In the genomic region with DNA sequence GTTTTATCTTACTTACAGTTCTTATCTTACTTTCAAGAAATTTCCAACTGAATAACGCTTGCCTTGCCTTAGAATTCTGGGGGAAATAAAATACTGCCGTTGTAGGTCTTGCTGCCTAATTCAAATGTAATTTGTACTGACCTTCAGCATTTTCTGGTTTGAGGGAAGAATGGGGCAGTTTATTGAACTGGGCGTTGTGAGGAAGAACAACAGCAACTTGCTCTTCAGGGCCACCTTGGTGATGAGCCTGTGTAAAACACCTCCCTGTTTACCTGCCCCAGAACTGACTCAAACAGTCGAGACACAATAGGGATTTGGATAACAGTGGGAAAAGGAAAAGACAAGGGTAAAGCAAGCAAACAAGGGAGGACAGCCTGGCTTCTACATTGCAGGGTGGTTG, we compare ENCODE assay signal across 16 mouse cellular contexts.
A peak's percentile ranks its signal among the peaks of the same experiment; 100 is the strongest.
DNase-seq lines count a peak whose midpoint lies in the region; ATAC-seq and TF ChIP-seq lines count a peak whose summit lies in the region.
"Had no signal": no experiment of that assay in that cellular context is flagged by ENCODE, and none has a peak within 500 bp of the region (broad histone marks: within the 10 kb centered on the region; RNA-seq: fewer than 3 reads in every experiment).

No protein-coding gene starts in this region.

- 53% methylated on average over 4 of the region's 4 CpGs for WGBS in heart, embryonic 16.5 days
- 33% methylated on average over 4 of the region's 4 CpGs for WGBS in intestine, postnatal 0 days
- 78% methylated on average over 4 of the region's 4 CpGs for WGBS in hindbrain, embryonic 14.5 days

- no peaks in the 10 kb centered on the region for H3K79me3 ChIP-seq in C2C12 (ENCODE audit: low read depth)

- in situ Hi-C loops in ES-E14 (cut with MboI; ENCODE audit: low sequenced_read_pairs in 2 of 2, unreplicated experiment in 2 of 2), result no loop called here

- H3K9ac ChIP-seq in heart, embryonic 16.5 days (ENCODE audit: low read length), result no peak overlapping the region
- peak overlapping the region; percentile 1; the same call in 1 of the 2 replicates for H3K9ac ChIP-seq in ES-E14 (ENCODE audit: insufficient read depth, low read depth, low read length, poor library complexity, severe bottlenecking)
- H3K9ac ChIP-seq in intestine, postnatal 0 days (ENCODE audit: low read depth, low read length), result peak overlapping the region; percentile 7; the same call in 1 of the 2 replicates
- H3K9ac ChIP-seq in hindbrain, embryonic 14.5 days, result no peak overlapping the region
- H3K9ac ChIP-seq: limb, embryonic 12.5 days had no signal

- H3K4me2 ChIP-seq in heart, embryonic 16.5 days (ENCODE audit: low read depth, low read length), result peak overlapping the region; percentile 28
- peak overlapping the region; percentile 61 for H3K4me2 ChIP-seq in intestine, postnatal 0 days (replicated peaks; ENCODE audit: low read depth)
- H3K4me2 ChIP-seq in hindbrain, embryonic 14.5 days (replicated peaks), result no peak overlapping the region
- H3K4me2 ChIP-seq: limb, embryonic 12.5 days; midbrain, embryonic 11.5 days had no signal

- peak overlapping the region; percentile 4 for H3ac ChIP-seq in C2C12 (ENCODE audit: control insufficient read depth, insufficient read length, low read depth)

- no peak for DNase-seq in heart, postnatal 25 days (ENCODE audit: low spot score)
- DNase-seq in ES-E14 (ENCODE audit: low read depth, low spot score), result no peak
- no peak for DNase-seq in cerebellum, adult 9-11 months
- no peak for DNase-seq in hindbrain, embryonic 14.5 days (ENCODE audit: low spot score)
- no peak for DNase-seq in left cerebral cortex, adult 2 months (ENCODE audit: extremely low spot score in 1 of 2, low spot score in 2 of 2)
- DNase-seq: cerebellum, postnatal 25 days; gastrocnemius, postnatal 14 days; heart, postnatal 36 days had no signal

- no peak overlapping the region for H3K27ac ChIP-seq in heart, embryonic 16.5 days (ENCODE audit: low read length)
- H3K27ac ChIP-seq in ES-E14 (ENCODE audit: insufficient read depth, low read depth, low read length, poor library complexity, severe bottlenecking), result peak overlapping the region; percentile 80; the same call in 1 of the 2 replicates
- peak overlapping the region; percentile 83 for H3K27ac ChIP-seq in intestine, postnatal 0 days (ENCODE audit: low read depth, low read length)
- no peak overlapping the region for H3K27ac ChIP-seq in hindbrain, embryonic 14.5 days
- no peak overlapping the region for H3K27ac ChIP-seq in left cerebral cortex, adult 2 months
- H3K27ac ChIP-seq: hindbrain, postnatal 0 days; layer of hippocampus, adult 2 months; limb, embryonic 12.5 days; macrophage had no signal

- no peak overlapping the region for H3K4me3 ChIP-seq in heart, embryonic 16.5 days (ENCODE audit: low read length)
- H3K4me3 ChIP-seq in C2C12 (ENCODE audit: insufficient read depth, poor library complexity, severe bottlenecking) (peak overlapping the region; percentile 22), ES-E14 (ENCODE audit: insufficient read depth in 1 of 2, low read depth in 1 of 2, low read length in 2 of 2, poor library complexity in 1 of 2, severe bottlenecking in 1 of 2) (0 out of 4 replicates have a peak overlapping the region, but pooled peaks have one; percentile 7 to 8)
- peak overlapping the region; percentile 37 for H3K4me3 ChIP-seq in intestine, postnatal 0 days (ENCODE audit: low read depth, low read length)
- no peak overlapping the region for H3K4me3 ChIP-seq in hindbrain, embryonic 14.5 days (replicated peaks; ENCODE audit: low read length)
- no peak overlapping the region for H3K4me3 ChIP-seq in left cerebral cortex, adult 2 months
- H3K4me3 ChIP-seq: layer of hippocampus, adult 2 months; limb, embryonic 12.5 days had no signal

- H3K9me3 ChIP-seq in heart, embryonic 16.5 days (replicated peaks; ENCODE audit: control insufficient read depth, low read length), result no peaks in the 10 kb centered on the region
- H3K9me3 ChIP-seq in ES-E14 (ENCODE audit: control insufficient read depth, insufficient read depth, low read depth, low read length), result no peaks in the 10 kb centered on the region
- H3K9me3 ChIP-seq in intestine, postnatal 0 days (ENCODE audit: control insufficient read depth), result no peaks in the 10 kb centered on the region
- H3K9me3 ChIP-seq in hindbrain, embryonic 14.5 days (ENCODE audit: control insufficient read depth, low read length), result no peaks in the 10 kb centered on the region
- H3K9me3 ChIP-seq: limb, embryonic 12.5 days had no signal

- ATAC-seq in heart, embryonic 16.5 days (replicated peaks; ENCODE audit: extremely low read depth, insufficient read depth, low FRiP score), result no peak
- no peak for ATAC-seq in intestine, postnatal 0 days
- no peak for ATAC-seq in hindbrain, embryonic 14.5 days (ENCODE audit: low FRiP score)
- ATAC-seq: hindbrain, postnatal 0 days had no signal

- H3K36me3 ChIP-seq in heart, embryonic 16.5 days (ENCODE audit: control insufficient read depth, insufficient read depth), result no peaks in the 10 kb centered on the region
- H3K36me3 ChIP-seq in C2C12 (ENCODE audit: control insufficient read depth, insufficient read depth) (no peaks in the 10 kb centered on the region), ES-E14 (ENCODE audit: control insufficient read depth, insufficient read depth, low read length, poor library complexity, severe bottlenecking) (no peaks in the 10 kb centered on the region)
- H3K36me3 ChIP-seq in intestine, postnatal 0 days (ENCODE audit: control insufficient read depth, insufficient read depth), result no peaks in the 10 kb centered on the region
- no peaks in the 10 kb centered on the region for H3K36me3 ChIP-seq in hindbrain, embryonic 14.5 days (replicated peaks; ENCODE audit: control insufficient read depth, insufficient read depth)
- H3K36me3 ChIP-seq: limb, embryonic 12.5 days had no signal

- no peak for TF ChIP-seq CTCF in C2C12 (IDR thresholded peaks at IDR 0.05; ENCODE audit: control insufficient read depth, insufficient read depth, insufficient read length)
- TF ChIP-seq CTCF in intestine, postnatal 0 days (IDR thresholded peaks at IDR 0.05; ENCODE audit: low read depth), result no peak
- no peak for TF ChIP-seq CTCF in left cerebral cortex, adult 2 months (IDR thresholded peaks at IDR 0.05)

- H3K79me2 ChIP-seq in C2C12 (ENCODE audit: control insufficient read depth, insufficient read depth), result no peaks in the 10 kb centered on the region

- H3K4me1 ChIP-seq in heart, embryonic 16.5 days (ENCODE audit: control insufficient read depth, insufficient read depth, low read length), result peaks cover 5% of the 10 kb centered on the region
- H3K4me1 ChIP-seq in ES-E14 (ENCODE audit: control insufficient read depth in 2 of 2, insufficient read depth in 2 of 2, low read length in 2 of 2, poor library complexity in 1 of 2), result peaks cover 8 to 22% of the 10 kb centered on the region in 2 experiments
- peaks cover 7% of the 10 kb centered on the region; the same call in 1 of the 2 replicates for H3K4me1 ChIP-seq in intestine, postnatal 0 days (replicated peaks; ENCODE audit: control insufficient read depth, insufficient read depth, low read length)
- H3K4me1 ChIP-seq in hindbrain, embryonic 14.5 days (replicated peaks; ENCODE audit: control insufficient read depth, insufficient read depth, low read length), result no peaks in the 10 kb centered on the region

- intact Hi-C loops in heart, postnatal 25 days (cut with DNase I), result no loop called here
- intact Hi-C loops in left cerebral cortex, adult 2 months (cut with DNase I), result no loop called here

- H3K27me3 ChIP-seq in heart, embryonic 16.5 days (ENCODE audit: control insufficient read depth, insufficient read depth, low read length), result no peaks in the 10 kb centered on the region
- no peaks in the 10 kb centered on the region for H3K27me3 ChIP-seq in C2C12 (ENCODE audit: control insufficient read depth, insufficient read depth, insufficient read length)
- H3K27me3 ChIP-seq in intestine, postnatal 0 days (replicated peaks; ENCODE audit: control insufficient read depth, insufficient read depth, low read length), result no peaks in the 10 kb centered on the region
- H3K27me3 ChIP-seq in hindbrain, embryonic 14.5 days (ENCODE audit: control insufficient read depth, insufficient read depth, low read length), result no peaks in the 10 kb centered on the region
- H3K27me3 ChIP-seq: limb, embryonic 12.5 days had no signal

TF ChIP-seq in C2C12, 6 proteins besides CTCF, POLR2A, EP300 and RAD21:
- no peak for TF ChIP-seq MAX (IDR thresholded peaks at IDR 0.05)
- no peak for TF ChIP-seq USF1 (IDR thresholded peaks at IDR 0.05; ENCODE audit: low read depth)
- TF ChIP-seq FOSL1 (IDR thresholded peaks at IDR 0.05; ENCODE audit: insufficient read depth, low read length, poor library complexity, severe bottlenecking), result no peak
- TF ChIP-seq MYOD1 (IDR thresholded peaks at IDR 0.05; ENCODE audit: control insufficient read depth, insufficient read length, low read depth), result no peak
- TF ChIP-seq MYOG (IDR thresholded peaks at IDR 0.05; ENCODE audit: control insufficient read depth, extremely low read depth, insufficient read length), result no peak

TF ChIP-seq in ES-E14, 5 proteins besides CTCF, POLR2A, EP300 and RAD21:
- TF ChIP-seq CHD2 (IDR thresholded peaks at IDR 0.05; ENCODE audit: low read depth, low read length) (no peak), MAFK (IDR thresholded peaks at IDR 0.05; ENCODE audit: insufficient read depth, low read depth, low read length) (no peak), ZNF384 (IDR thresholded peaks at IDR 0.05; ENCODE audit: low read depth, low read length) (no peak), ZC3H11A (IDR thresholded peaks at IDR 0.05; ENCODE audit: borderline replicate concordance, low read depth, low read length) (no peak)

Comparison
In these comparisons a context has a peak if more than half of its experiments do, and no peak if none do; other contexts are left out.
1. H3K27ac ChIP-seq: peak in ES-E14 (single experiment) and intestine, postnatal 0 days (single experiment); none in heart, embryonic 16.5 days (single experiment), hindbrain, embryonic 14.5 days (single experiment) and left cerebral cortex, adult 2 months (single experiment).
2. H3K4me3 ChIP-seq: peak in C2C12 (single experiment), ES-E14 (2 of 2) and intestine, postnatal 0 days (single experiment); none in heart, embryonic 16.5 days (single experiment), hindbrain, embryonic 14.5 days (single experiment) and left cerebral cortex, adult 2 months (single experiment).
3. H3K9ac ChIP-seq: peak in ES-E14 (single experiment) and intestine, postnatal 0 days (single experiment); none in heart, embryonic 16.5 days (single experiment) and hindbrain, embryonic 14.5 days (single experiment).